Mouse (Mus musculus) CH12.LX (cell line): ENCODE results near the gene Tmem189. TPM values are rescaled to one million over a fixed set of nuclear protein-coding genes. Genes with fewer than 3 reads are reported as not detected.
A peak's percentile ranks its signal among the peaks of the same experiment; 100 is the strongest.

ENCODE experiments used
- DNase-seq: peaks from one replicate; pipeline ENCODE4 v3.0.0-alpha.2; 2013; ENCODE audit errors: extremely low read depth
- H3K27ac ChIP-seq: 2 replicates; pipeline ENCODE4 v1.5.1; 2012; ENCODE audit warnings: low read depth, mild to moderate bottlenecking, control low read depth, moderate library complexity; ENCODE audit not compliant: insufficient read depth
- H3K27me3 ChIP-seq: replicated peaks from 2 replicates; pipeline ENCODE3; 2012; ENCODE audit warnings: inconsistent platforms
- H3K36me3 ChIP-seq, 2 experiments: replicated peaks in 1 of 2; 2 replicates each; pipeline versions ENCODE3 to v1.6.1; 2012; ENCODE audit warnings: inconsistent platforms in 1 of 2, low read length in 1 of 2, mild to moderate bottlenecking in 1 of 2, mixed read lengths in 1 of 2, moderate library complexity in 1 of 2; ENCODE audit not compliant: control insufficient read depth in 1 of 2, insufficient read depth in 1 of 2
- H3K4me1 ChIP-seq, 2 experiments: 2 replicates each; pipeline ENCODE4 v1.6.1; 2012; ENCODE audit warnings: inconsistent platforms in 1 of 2, moderate library complexity in 1 of 2; ENCODE audit not compliant: insufficient read depth in 2 of 2, control insufficient read depth in 1 of 2
- H3K4me2 ChIP-seq: 2 replicates; pipeline ENCODE4 v1.6.1; 2012; ENCODE audit warnings: low read depth, mild to moderate bottlenecking, control low read depth; ENCODE audit not compliant: poor library complexity, insufficient read depth, severe bottlenecking
- H3K4me3 ChIP-seq, 3 experiments: fragments of 150-350 bp in 1 of 3; sonication (generic) in 1 of 3; replicated peaks in 1 of 3; 2 replicates each; pipeline versions ENCODE3 to v1.5.1; 2011 to 2012; ENCODE audit warnings: low read depth in 2 of 3, low read length in 2 of 3, mild to moderate bottlenecking in 2 of 3, moderate library complexity in 2 of 3, control low read depth in 1 of 3, improper control_type of control experiment in 1 of 3, inconsistent platforms in 1 of 3, mixed read lengths in 1 of 3; ENCODE audit not compliant: poor library complexity in 1 of 3
- H3K79me2 ChIP-seq: replicated peaks from 2 replicates; pipeline ENCODE4 v1.6.1; 2012; ENCODE audit warnings: mild to moderate bottlenecking, moderate library complexity; ENCODE audit not compliant: control insufficient read depth, poor library complexity, insufficient read depth, severe bottlenecking; ENCODE audit errors: extremely low read depth
- H3K9ac ChIP-seq: 2 replicates; pipeline ENCODE4 v1.6.1; 2012; ENCODE audit warnings: low read depth, mild to moderate bottlenecking, control low read depth, moderate library complexity; ENCODE audit not compliant: insufficient read depth
- H3K9me3 ChIP-seq: replicated peaks from 2 replicates; pipeline ENCODE3; 2012; ENCODE audit warnings: low read length, inconsistent platforms, mixed read lengths
- BHLHE40 ChIP-seq: IDR thresholded peaks from 2 replicates; pipeline ENCODE4 v1.6.1; 2011; ENCODE audit warnings: mild to moderate bottlenecking, low read depth, low read length, improper control_type of control experiment
- CHD1 ChIP-seq: IDR thresholded peaks from 2 replicates; pipeline ENCODE4 v1.6.1; 2012; ENCODE audit warnings: low read depth, low read length, improper control_type of control experiment, inconsistent platforms
- CHD2 ChIP-seq: IDR thresholded peaks from 2 replicates; pipeline ENCODE4 v1.6.1; 2011; ENCODE audit warnings: low read length, improper control_type of control experiment
- CTCF ChIP-seq, 2 experiments: IDR thresholded peaks in 1 of 2; conservative IDR thresholded peaks in 1 of 2; 2 replicates each; pipeline ENCODE4 v1.5.1; 2011 to 2012; ENCODE audit warnings: low read depth in 2 of 2, low read length in 2 of 2, improper control_type of control experiment in 1 of 2, inconsistent platforms in 1 of 2, mild to moderate bottlenecking in 1 of 2, moderate library complexity in 1 of 2
- E2F4 ChIP-seq: IDR thresholded peaks from 2 replicates; pipeline ENCODE4 v1.6.1; 2011; ENCODE audit warnings: low read depth, low read length, improper control_type of control experiment; ENCODE audit not compliant: insufficient replicate concordance
- ELF1 ChIP-seq: IDR thresholded peaks from 2 replicates; pipeline ENCODE4 v1.6.1; 2014; ENCODE audit warnings: low read depth, mild to moderate bottlenecking, inconsistent platforms, low read length, improper control_type of control experiment
- EP300 ChIP-seq: IDR thresholded peaks from 2 replicates; pipeline ENCODE4 v1.6.1; 2011; ENCODE audit warnings: low read length, improper control_type of control experiment
- ETS1 ChIP-seq: conservative IDR thresholded peaks from 2 replicates; pipeline ENCODE4 v1.6.1; 2012; ENCODE audit warnings: low read depth, mild to moderate bottlenecking, inconsistent platforms, low read length, improper control_type of control experiment, moderate library complexity
- GABPA ChIP-seq: IDR thresholded peaks from 2 replicates; pipeline ENCODE4 v1.6.1; 2012; ENCODE audit warnings: low read depth, low read length, improper control_type of control experiment, inconsistent platforms; ENCODE audit not compliant: insufficient replicate concordance
- HCFC1 ChIP-seq: IDR thresholded peaks from 2 replicates; pipeline ENCODE4 v1.6.1; 2012; ENCODE audit warnings: low read depth, mild to moderate bottlenecking, inconsistent platforms, low read length, improper control_type of control experiment
- IRF4 ChIP-seq: IDR thresholded peaks from 2 replicates; pipeline ENCODE4 v1.6.1; 2014; ENCODE audit warnings: low read depth, mild to moderate bottlenecking, inconsistent platforms, low read length, improper control_type of control experiment
- JUN ChIP-seq: IDR thresholded peaks from 2 replicates; pipeline ENCODE4 v1.6.1; 2011; ENCODE audit warnings: low read depth, mild to moderate bottlenecking, low read length, improper control_type of control experiment, moderate library complexity; ENCODE audit not compliant: insufficient read depth
- JUND ChIP-seq: conservative IDR thresholded peaks from 2 replicates; pipeline ENCODE4 v1.6.1; 2011; ENCODE audit warnings: low read depth, low read length, improper control_type of control experiment
- KAT2A ChIP-seq: IDR thresholded peaks from 2 replicates; pipeline ENCODE4 v1.6.1; 2012; ENCODE audit warnings: low read length, improper control_type of control experiment, inconsistent platforms; ENCODE audit not compliant: insufficient replicate concordance
- MAX ChIP-seq: IDR thresholded peaks from 2 replicates; pipeline ENCODE4 v1.6.1; 2011; ENCODE audit warnings: low read length, improper control_type of control experiment
- MAZ ChIP-seq: IDR thresholded peaks from 2 replicates; pipeline ENCODE4 v1.6.1; 2012; ENCODE audit warnings: low read depth, mild to moderate bottlenecking, inconsistent platforms, low read length, improper control_type of control experiment, moderate library complexity
- MYC ChIP-seq: IDR thresholded peaks from 2 replicates; pipeline ENCODE4 v1.6.1; 2011; ENCODE audit warnings: low read depth, mild to moderate bottlenecking, improper control_type of control experiment, low read length
- NELFE ChIP-seq: IDR thresholded peaks from 2 replicates; pipeline ENCODE4 v1.6.1; 2011; ENCODE audit warnings: low read depth, low read length, improper control_type of control experiment
- NRF1 ChIP-seq: IDR thresholded peaks from 2 replicates; pipeline ENCODE4 v1.6.1; 2014; ENCODE audit warnings: low read depth, mild to moderate bottlenecking, inconsistent platforms, low read length, improper control_type of control experiment, moderate library complexity
- PAX5 ChIP-seq: IDR thresholded peaks from 2 replicates; pipeline ENCODE4 v1.6.1; 2012; ENCODE audit warnings: low read length, inconsistent platforms, mixed read lengths
- POLR2A ChIP-seq: IDR thresholded peaks from 2 replicates; pipeline ENCODE4 v1.6.1; 2011; ENCODE audit warnings: low read depth, mild to moderate bottlenecking, improper control_type of control experiment, low read length
- POLR2AphosphoS2 ChIP-seq: IDR thresholded peaks from 2 replicates; pipeline ENCODE4 v1.6.1; 2011; ENCODE audit warnings: low read depth, low read length, improper control_type of control experiment
- SIN3A ChIP-seq: IDR thresholded peaks from 2 replicates; pipeline ENCODE4 v1.6.1; 2012; ENCODE audit warnings: low read length, improper control_type of control experiment, inconsistent platforms
- TBP ChIP-seq: conservative IDR thresholded peaks from 2 replicates; pipeline ENCODE4 v1.6.1; 2011; ENCODE audit warnings: low read depth, low read length, improper control_type of control experiment
- TCF12 ChIP-seq: IDR thresholded peaks from 2 replicates; pipeline ENCODE4 v1.6.1; 2014; ENCODE audit warnings: low read depth, mild to moderate bottlenecking, inconsistent platforms, low read length, improper control_type of control experiment
- USF1 ChIP-seq: IDR thresholded peaks from 2 replicates; pipeline ENCODE4 v1.6.1; 2014; ENCODE audit warnings: low read depth, mild to moderate bottlenecking, inconsistent platforms, low read length, improper control_type of control experiment
- USF2 ChIP-seq: conservative IDR thresholded peaks from 2 replicates; pipeline ENCODE4 v1.6.1; 2011; ENCODE audit warnings: low read depth, low read length, improper control_type of control experiment
- dilution Hi-C: fragments of 300-500 bp; cut with MboI; formaldehyde crosslinking; loops from 2 replicates; pipeline ENCODE4 v1.14.3; 2020; ENCODE audit warnings: low sequenced_read_pairs; ENCODE audit not compliant: extremely low pct_unique_long_range_greater_than_20kb, extremely low pct_ligation_motif_present
- in situ Hi-C: fragments of 300-500 bp; cut with MboI; formaldehyde crosslinking; loops from 3 replicates; pipeline ENCODE4 v1.14.3; 2019; ENCODE audit warnings: low sequenced_read_pairs, low pct_ligation_motif_present, low pct_unique_long_range_greater_than_20kb, mixed read lengths
- polyA plus RNA-seq: library from polyadenylated mRNA; unstranded; fragments of >175 nt; gene quantifications from 2 replicates; pipeline ENCODE4 v1.2.1, GENCODE M21; 2012; ENCODE audit warnings: low read depth; ENCODE audit not compliant: insufficient read length
- total RNA-seq, 2 experiments: library from RNA; depleted of rRNA; stranded (reverse); fragments of 300-350 nt in 1 of 2; fragments of >200 nt in 1 of 2; gene quantifications; 2 replicates each; pipeline ENCODE4 v1.2.3; 2012 to 2014

Gene Tmem189
- total and polyA plus RNA-seq, 3 experiments = 27.9 to 30.9 (median 29.5) TPM

GRCm38 (mm10) chr2:167634338-167634770, 55.3 kb downstream of the Tmem189 start:
- dilution Hi-C loops (no loop called here), in situ Hi-C loops (no loop called here)
- peak; percentile 100 for DNase-seq
- Histone ChIP-seq H3K4me1 (peaks cover 16 to 36% of the 10 kb centered on the region in 2 experiments), H3K9ac (peak overlapping the region; percentile 66), H3K4me3 (peak overlapping the region; percentile 8 to 86 (median 68)), H3K36me3 (peaks cover 0 to 5% of the 10 kb centered on the region in 2 experiments), H3K79me2 (peaks cover 22% of the 10 kb centered on the region), H3K27ac (no peak overlapping the region), H3K27me3 (no peaks in the 10 kb centered on the region), H3K4me2 (peak overlapping the region; percentile 88), H3K9me3 (peaks cover 3% of the 10 kb centered on the region)
- TF ChIP-seq CHD2 = peak; percentile 99
- TF ChIP-seq ELF1 = peak; percentile 88
- TF ChIP-seq NELFE = peak; percentile 53; the same call in 1 of the 2 replicates
- TF ChIP-seq CHD1 = no peak
- TF ChIP-seq USF2 = no peak; the same call in 1 of the 2 replicates
- peak; percentile 62; the same call in 1 of the 2 replicates for TF ChIP-seq TBP
- TF ChIP-seq EP300 = no peak
- TF ChIP-seq JUN = no peak
- TF ChIP-seq E2F4 = no peak
- no peak for TF ChIP-seq JUND
- no peak for TF ChIP-seq PAX5
- peak; percentile 99 for TF ChIP-seq KAT2A
- no peak; the same call in 1 of the 2 replicates for TF ChIP-seq POLR2AphosphoS2
- TF ChIP-seq BHLHE40 = peak; percentile 52
- TF ChIP-seq TCF12 = peak; percentile 74
- TF ChIP-seq POLR2A = peak; percentile 65
- no peak for TF ChIP-seq USF1
- TF ChIP-seq NRF1 = peak; percentile 75
- TF ChIP-seq MAX = no peak
- peak; percentile 94 for TF ChIP-seq ETS1
- peak; percentile 99 for TF ChIP-seq MAZ
- peak; percentile 99 for TF ChIP-seq HCFC1
- TF ChIP-seq CTCF (conservative IDR thresholded peaks at IDR 0.05 in 1 of 2, IDR thresholded peaks at IDR 0.05 in 1 of 2; ENCODE audit: low read depth in 2 of 2, low read length in 2 of 2) = no peak
- peak; percentile 84 for TF ChIP-seq SIN3A
- peak; percentile 79; the same call in 1 of the 2 replicates for TF ChIP-seq GABPA
- TF ChIP-seq IRF4 = peak; percentile 46
- TF ChIP-seq MYC = peak; percentile 75; the same call in 1 of the 2 replicates
